Mouse (Mus musculus) midbrain, postnatal 0 days (tissue): ENCODE results near the gene Ramp2. TPM values are rescaled to one million over a fixed set of nuclear protein-coding genes. Genes with fewer than 3 reads are reported as not detected.

Experiments used
- ATAC-seq: fragments of 200-750 bp; cut with Nextera tagmentation; 2 replicates; pipeline ENCODE4 v1.8.0; 2017; ENCODE audit warnings: moderate number of reproducible peaks, mild to moderate bottlenecking, moderate TSS enrichment, moderate library complexity; ENCODE audit not compliant: low FRiP score
- DNase-seq: peaks from one replicate; pipeline ENCODE4 v3.0.0-alpha.2; 2015; ENCODE audit warnings: low spot score
- H3K27ac ChIP-seq: fragments of 300-500 bp; sonication (generic); 2 replicates; pipeline ENCODE4 v1.5.1; 2014; ENCODE audit warnings: low read depth, mild to moderate bottlenecking, low read length, mixed read lengths
- H3K27me3 ChIP-seq: fragments of 300-500 bp; sonication (generic); 2 replicates; pipeline ENCODE4 v1.6.1; 2014; ENCODE audit warnings: low read length, control low read depth, mixed read lengths; ENCODE audit not compliant: insufficient read depth
- H3K36me3 ChIP-seq: fragments of 300-500 bp; sonication (generic); 2 replicates; pipeline ENCODE4 v1.6.1; 2014; ENCODE audit warnings: low read length, control low read depth, mixed read lengths; ENCODE audit not compliant: insufficient read depth
- H3K4me1 ChIP-seq: fragments of 300-500 bp; sonication (generic); 2 replicates; pipeline ENCODE4 v1.6.1; 2014; ENCODE audit warnings: mild to moderate bottlenecking, control low read depth, antibody characterized with exemption, low read length, mixed read lengths; ENCODE audit not compliant: insufficient read depth
- H3K4me2 ChIP-seq: fragments of 300-500 bp; sonication (generic); 2 replicates; pipeline ENCODE4 v1.6.1; 2014; ENCODE audit warnings: low read depth, mild to moderate bottlenecking, low read length, mixed read lengths; ENCODE audit not compliant: poor library complexity, severe bottlenecking
- H3K4me3 ChIP-seq: fragments of 300-500 bp; sonication (generic); 2 replicates; pipeline ENCODE4 v1.5.1; 2014; ENCODE audit warnings: low read depth, mild to moderate bottlenecking, low read length, moderate library complexity
- H3K9ac ChIP-seq: fragments of 300-500 bp; sonication (generic); replicated peaks from 2 replicates; pipeline ENCODE4 v1.6.1; 2014; ENCODE audit warnings: mild to moderate bottlenecking, low read length, moderate library complexity, mixed read lengths; ENCODE audit not compliant: poor library complexity, severe bottlenecking
- H3K9me3 ChIP-seq: fragments of 300-500 bp; sonication (generic); 2 replicates; pipeline ENCODE4 v1.6.1; 2016; ENCODE audit warnings: low read length, control low read depth
- CTCF ChIP-seq: IDR thresholded peaks from 2 replicates; pipeline ENCODE4 v1.5.1; 2016; ENCODE audit warnings: antibody characterized with exemption, mild to moderate bottlenecking
- WGBS: fragments of 180-500 bp; shearing (Covaris S2); extraction: QIAGEN DNeasy Blood & Tissue Kit; methylation state at CpG from one replicate; pipeline ENCODE4 v1.1.7; 2014; 5-methylcytosine and 5-hydroxymethylcytosine counted together
- polyA plus RNA-seq: library from polyadenylated mRNA; unstranded; fragments of >200 nt; fragmentation: Nextera tagmentation; extraction: Ambion mirVana; gene quantifications from 2 replicates; pipeline ENCODE4 v1.2.1, GENCODE M21; 2015
- total RNA-seq: library from RNA; depleted of rRNA; stranded (reverse); fragments of >200 nt; gene quantifications from 2 replicates; pipeline ENCODE4 v1.2.3, GENCODE M21; 2014

Ramp2 gene
- total and polyA plus RNA-seq, 2 experiments from 2014 or later: 67.5 to 95.3 TPM

DNA sequence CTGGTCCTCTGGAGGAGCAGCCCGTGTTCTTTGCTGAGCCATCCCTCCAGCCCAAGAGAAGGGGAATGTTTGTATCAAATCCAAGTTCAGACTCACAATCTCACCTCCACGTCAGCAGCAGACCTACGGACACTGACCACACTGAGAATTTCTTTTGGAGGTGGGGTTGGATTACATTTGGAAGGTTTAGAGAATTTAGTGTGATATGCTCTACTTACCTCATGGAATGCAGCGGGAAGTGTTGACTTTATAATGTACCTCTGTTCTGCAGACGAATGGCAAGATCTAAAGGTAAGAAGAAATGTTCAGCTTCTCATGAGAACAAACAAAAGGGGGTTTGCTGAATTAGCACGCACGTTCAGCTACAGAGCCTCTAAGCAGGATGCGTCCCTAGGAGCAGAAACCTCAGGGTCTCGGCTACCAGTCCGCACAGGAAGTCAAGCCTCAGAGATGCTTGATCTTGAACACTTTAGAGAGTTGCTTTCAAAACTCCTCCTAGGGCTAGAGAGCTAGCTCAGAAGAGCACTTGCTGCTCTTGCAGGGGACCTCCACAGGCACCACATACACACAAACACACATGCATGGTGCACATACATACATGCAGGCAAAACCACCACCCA, 27.3 kb upstream of the Ramp2 start:
- DNase-seq: no peak
- Histone ChIP-seq H3K27me3 (no peaks in the 10 kb centered on the region), H3K27ac (no peak overlapping the region), H3K4me1 (no peaks in the 10 kb centered on the region), H3K4me3 (no peak overlapping the region), H3K9me3 (no peaks in the 10 kb centered on the region), H3K9ac (no peak overlapping the region), H3K36me3 (peaks cover 22% of the 10 kb centered on the region), H3K4me2 (no peak overlapping the region)
- WGBS: 84% methylated on average over 10 of the region's 10 CpGs
- no peak for ATAC-seq
- no peak for TF ChIP-seq CTCF

DNA sequence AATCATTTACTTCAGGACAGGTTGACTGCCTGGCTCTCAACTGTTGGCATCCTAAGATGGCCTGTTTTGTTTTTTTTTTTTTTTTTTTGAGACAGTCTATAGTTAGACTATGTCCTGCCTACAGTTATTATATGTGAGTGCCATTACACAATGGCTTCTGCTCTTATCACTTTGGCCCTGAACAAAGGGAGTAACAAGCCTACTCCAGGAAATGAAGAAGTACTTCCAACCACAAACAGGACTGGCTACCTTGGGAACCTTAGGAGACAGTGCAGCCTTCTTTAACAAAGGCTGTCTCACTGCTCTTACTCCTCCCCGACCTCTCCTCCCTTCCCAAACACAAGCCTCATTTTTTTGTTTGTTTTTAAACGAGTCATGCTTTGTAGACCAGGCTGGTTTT, 25.0 kb upstream of the Ramp2 start:
- Histone ChIP-seq H3K36me3 (peaks cover 12% of the 10 kb centered on the region; the same call in 1 of the 2 replicates), H3K4me2 (no peak overlapping the region), H3K4me3 (no peak overlapping the region), H3K9ac (no peak overlapping the region), H3K27me3 (no peaks in the 10 kb centered on the region), H3K4me1 (no peaks in the 10 kb centered on the region), H3K9me3 (no peaks in the 10 kb centered on the region), H3K27ac (no peak overlapping the region)
- ATAC-seq (no peak), DNase-seq (no peak)
- no peak for TF ChIP-seq CTCF
- WGBS: 71% methylated on average over 2 of the region's 2 CpGs

DNA sequence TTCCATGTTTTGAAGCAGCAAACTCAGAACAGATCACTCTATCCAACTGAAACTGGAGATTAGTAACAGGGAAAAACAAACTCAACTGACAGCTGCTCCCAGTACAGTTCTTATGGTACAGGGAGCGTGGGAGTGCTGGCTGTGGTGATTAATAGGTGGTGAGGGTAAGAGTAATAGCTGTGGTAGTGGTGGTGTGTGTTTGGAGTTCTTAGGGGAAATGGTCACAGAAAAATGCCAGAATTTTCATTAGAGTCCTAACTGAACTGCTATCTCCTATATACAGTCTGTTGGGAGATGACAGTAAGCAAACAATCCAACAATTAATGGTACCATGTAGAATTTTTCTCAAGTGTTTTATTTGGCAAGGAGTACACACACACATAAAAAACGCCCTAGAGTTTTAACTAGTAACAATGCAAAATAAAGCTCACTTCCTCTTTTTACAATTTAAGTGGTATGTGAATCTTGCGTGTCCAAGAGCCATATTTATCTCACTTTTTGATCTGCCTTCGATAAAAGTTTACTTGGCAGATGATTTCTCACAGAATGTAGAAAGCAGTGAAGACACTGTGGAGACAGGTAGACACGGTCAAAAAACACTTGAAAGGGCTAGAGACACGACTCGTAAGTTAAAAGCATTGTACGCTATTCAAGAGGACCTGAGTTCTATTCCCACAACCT, 24.4 kb upstream of the Ramp2 start:
- Histone ChIP-seq H3K36me3 (peaks cover 12% of the 10 kb centered on the region; the same call in 1 of the 2 replicates), H3K9me3 (no peaks in the 10 kb centered on the region), H3K27ac (no peak overlapping the region), H3K4me3 (no peak overlapping the region), H3K4me2 (no peak overlapping the region), H3K27me3 (no peaks in the 10 kb centered on the region), H3K4me1 (no peaks in the 10 kb centered on the region), H3K9ac (no peak overlapping the region)
- ATAC-seq (no peak), DNase-seq (no peak)
- 91% methylated on average over 8 of the region's 8 CpGs for WGBS
- no peak for TF ChIP-seq CTCF

DNA sequence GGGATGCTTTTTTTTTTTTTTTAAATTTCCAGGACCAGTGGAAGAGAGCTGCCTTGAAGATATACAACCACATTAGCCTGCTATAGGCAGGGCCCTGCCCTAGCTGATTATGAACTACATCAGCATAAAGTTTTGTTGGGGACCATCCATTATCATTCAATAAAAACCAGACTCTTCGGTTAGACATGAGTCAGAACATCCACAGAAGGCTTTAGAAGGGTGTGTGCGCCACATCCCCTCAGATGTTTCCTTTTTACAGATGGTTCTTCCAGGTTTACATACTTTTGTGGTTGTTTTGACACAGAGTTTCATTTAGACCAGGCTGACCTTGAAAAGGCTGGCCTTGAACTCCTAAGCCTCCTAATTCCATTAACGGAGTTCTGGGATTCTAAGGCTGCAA, 21.5 kb upstream of the Ramp2 start:
- no peak for DNase-seq
- no peak for ATAC-seq
- no peak for TF ChIP-seq CTCF
- Histone ChIP-seq H3K27ac (no peak overlapping the region), H3K4me1 (no peaks in the 10 kb centered on the region), H3K4me2 (no peak overlapping the region), H3K36me3 (no peaks in the 10 kb centered on the region), H3K9ac (no peak overlapping the region), H3K4me3 (no peak overlapping the region), H3K9me3 (no peaks in the 10 kb centered on the region), H3K27me3 (no peaks in the 10 kb centered on the region)
- 90% methylated on average over 3 of the region's 3 CpGs for WGBS

GRCm38 (mm10) chr11:101225331-101226064, 20.3 kb upstream of the Ramp2 start:
- no peak for TF ChIP-seq CTCF
- H3K27me3 ChIP-seq: no peaks in the 10 kb centered on the region
- H3K4me3 ChIP-seq: peak overlapping the region; percentile 60
- no peaks in the 10 kb centered on the region for H3K36me3 ChIP-seq
- H3K27ac ChIP-seq: 0 out of 2 replicates have a peak overlapping the region, but pooled peaks have one; percentile 43
- H3K4me2 ChIP-seq: peak overlapping the region; percentile 78
- peak overlapping the region; percentile 66 for H3K9ac ChIP-seq
- no peaks in the 10 kb centered on the region for H3K4me1 ChIP-seq
- ATAC-seq: no peak
- DNase-seq: no peak
- no peaks in the 10 kb centered on the region for H3K9me3 ChIP-seq
- 20% methylated on average over 25 of the region's 25 CpGs for WGBS
